In genomic region chr17:86286747-86287271, GRCm38 (mm10) we compare ENCODE assay signal across 9 mouse cellular contexts.
A peak's percentile ranks its signal among the peaks of the same experiment; 100 is the strongest.
DNase-seq lines count a peak whose midpoint lies in the region; ATAC-seq and TF ChIP-seq lines count a peak whose summit lies in the region.
"Had no signal": no experiment of that assay in that cellular context is flagged by ENCODE, and none has a peak within 500 bp of the region (broad histone marks: within the 10 kb centered on the region; RNA-seq: fewer than 3 reads in every experiment).

No protein-coding gene starts in this region.

- H3K27ac ChIP-seq in heart, postnatal 0 days (ENCODE audit: low read depth), result peak overlapping the region; percentile 11; the same call in 1 of the 2 replicates
- peak overlapping the region; percentile 61; the same call in 1 of the 2 replicates for H3K27ac ChIP-seq in limb, embryonic 10.5 days
- no peak overlapping the region for H3K27ac ChIP-seq in hindbrain, embryonic 14.5 days
- no peak overlapping the region for H3K27ac ChIP-seq in forebrain, embryonic 14.5 days (ENCODE audit: low read depth, low read length)

- no peak overlapping the region for H3K9ac ChIP-seq in heart, postnatal 0 days (replicated peaks; ENCODE audit: low read depth, low read length)
- H3K9ac ChIP-seq in hindbrain, embryonic 14.5 days, result no peak overlapping the region
- H3K9ac ChIP-seq in forebrain, embryonic 14.5 days (ENCODE audit: low read length), result no peak overlapping the region

- H3K4me1 ChIP-seq in heart, postnatal 0 days (ENCODE audit: control insufficient read depth, insufficient read depth), result peaks cover 44% of the 10 kb centered on the region
- H3K4me1 ChIP-seq in limb, embryonic 10.5 days, result peaks cover 25% of the 10 kb centered on the region
- H3K4me1 ChIP-seq in hindbrain, embryonic 14.5 days (replicated peaks; ENCODE audit: control insufficient read depth, insufficient read depth, low read length), result no peaks in the 10 kb centered on the region; the same call in 1 of the 2 replicates
- H3K4me1 ChIP-seq in forebrain, embryonic 14.5 days (ENCODE audit: control insufficient read depth, insufficient read depth, low read length), result no peaks in the 10 kb centered on the region

- H3K27me3 ChIP-seq in heart, postnatal 0 days (ENCODE audit: control insufficient read depth, insufficient read depth, low read length), result no peaks in the 10 kb centered on the region
- H3K27me3 ChIP-seq in limb, embryonic 10.5 days (ENCODE audit: low read depth, poor library complexity, severe bottlenecking), result no peaks in the 10 kb centered on the region
- no peaks in the 10 kb centered on the region for H3K27me3 ChIP-seq in hindbrain, embryonic 14.5 days (ENCODE audit: control insufficient read depth, insufficient read depth, low read length)
- H3K27me3 ChIP-seq in forebrain, embryonic 14.5 days (replicated peaks; ENCODE audit: control insufficient read depth, insufficient read depth, low read length), result no peaks in the 10 kb centered on the region

- TF ChIP-seq CTCF in heart, postnatal 0 days (IDR thresholded peaks at IDR 0.05; ENCODE audit: low read depth), result no peak

- H3K4me2 ChIP-seq in heart, postnatal 0 days (ENCODE audit: low read depth, low read length), result no peak overlapping the region
- H3K4me2 ChIP-seq in hindbrain, embryonic 14.5 days (replicated peaks), result no peak overlapping the region
- H3K4me2 ChIP-seq in forebrain, embryonic 14.5 days (ENCODE audit: low read length), result no peak overlapping the region

- peak; percentile 34 for DNase-seq in 3134 (ENCODE audit: extremely low read depth, insufficient read length, low spot score)
- peak; percentile 78 for DNase-seq in adrenal gland, adult 8-10 months
- DNase-seq in heart, postnatal 0 days (ENCODE audit: low spot score), result no peak
- DNase-seq in limb, embryonic 10.5 days (ENCODE audit: low spot score), result no peak
- DNase-seq in left cerebral cortex, adult 8-10 months (ENCODE audit: low spot score in 2 of 2), result no peak
- DNase-seq in hindbrain, embryonic 14.5 days (ENCODE audit: low spot score), result no peak
- no peak for DNase-seq in forebrain, embryonic 14.5 days (ENCODE audit: low spot score)
- DNase-seq in urinary bladder, adult 2 months (ENCODE audit: low spot score), result no peak

- no peak overlapping the region for H3K4me3 ChIP-seq in heart, postnatal 0 days (ENCODE audit: low read depth, low read length)
- H3K4me3 ChIP-seq in limb, embryonic 10.5 days, result no peak overlapping the region
- no peak overlapping the region for H3K4me3 ChIP-seq in hindbrain, embryonic 14.5 days (replicated peaks; ENCODE audit: low read length)
- no peak overlapping the region for H3K4me3 ChIP-seq in forebrain, embryonic 14.5 days (ENCODE audit: low read depth, low read length)

- H3K9me3 ChIP-seq in heart, postnatal 0 days (replicated peaks; ENCODE audit: control insufficient read depth, low read length), result no peaks in the 10 kb centered on the region
- no peaks in the 10 kb centered on the region for H3K9me3 ChIP-seq in limb, embryonic 10.5 days (replicated peaks)
- H3K9me3 ChIP-seq in hindbrain, embryonic 14.5 days (ENCODE audit: control insufficient read depth, low read length), result no peaks in the 10 kb centered on the region
- H3K9me3 ChIP-seq in forebrain, embryonic 14.5 days (replicated peaks; ENCODE audit: control insufficient read depth, low read length), result no peaks in the 10 kb centered on the region
- H3K9me3 ChIP-seq: G1E had no signal

- no peaks in the 10 kb centered on the region for H3K36me3 ChIP-seq in heart, postnatal 0 days (replicated peaks; ENCODE audit: control insufficient read depth, insufficient read depth, low read length)
- no peaks in the 10 kb centered on the region for H3K36me3 ChIP-seq in limb, embryonic 10.5 days
- H3K36me3 ChIP-seq in hindbrain, embryonic 14.5 days (replicated peaks; ENCODE audit: control insufficient read depth, insufficient read depth), result no peaks in the 10 kb centered on the region
- H3K36me3 ChIP-seq in forebrain, embryonic 14.5 days (ENCODE audit: control insufficient read depth, insufficient read depth, low read length), result no peaks in the 10 kb centered on the region
- H3K36me3 ChIP-seq: G1E had no signal

- ATAC-seq in heart, postnatal 0 days (ENCODE audit: insufficient read depth, low read depth), result no peak; the same call in 1 of the 2 replicates
- ATAC-seq in hindbrain, embryonic 14.5 days (ENCODE audit: low FRiP score), result no peak
- no peak for ATAC-seq in forebrain, embryonic 14.5 days

- 39% methylated on average over 7 of the region's 7 CpGs for WGBS in heart, postnatal 0 days
- 83% methylated on average over 7 of the region's 7 CpGs for WGBS in limb, embryonic 10.5 days
- WGBS in hindbrain, embryonic 14.5 days, result 82% methylated on average over 7 of the region's 7 CpGs
- WGBS in forebrain, embryonic 14.5 days, result 87% methylated on average over 7 of the region's 7 CpGs

- 0 out of 2 replicates have a peak, but pooled peaks have one; percentile 43 for TF ChIP-seq EP300 in heart, postnatal 0 days (IDR thresholded peaks at IDR 0.05; ENCODE audit: low read depth)

Comparison
In these comparisons a context has a peak if more than half of its experiments do, and no peak if none do; other contexts are left out.
1. DNase-seq: peak in 3134 (single experiment) and adrenal gland, adult 8-10 months (single experiment); none in heart, postnatal 0 days (single experiment), limb, embryonic 10.5 days (single experiment), left cerebral cortex, adult 8-10 months (0 of 2), hindbrain, embryonic 14.5 days (single experiment), forebrain, embryonic 14.5 days (single experiment) and urinary bladder, adult 2 months (single experiment).
2. H3K27ac ChIP-seq: peak in heart, postnatal 0 days (single experiment) and limb, embryonic 10.5 days (single experiment); none in hindbrain, embryonic 14.5 days (single experiment) and forebrain, embryonic 14.5 days (single experiment).